Comparison of ENCODE assay signal across 8 mouse cellular contexts in the genomic region with DNA sequence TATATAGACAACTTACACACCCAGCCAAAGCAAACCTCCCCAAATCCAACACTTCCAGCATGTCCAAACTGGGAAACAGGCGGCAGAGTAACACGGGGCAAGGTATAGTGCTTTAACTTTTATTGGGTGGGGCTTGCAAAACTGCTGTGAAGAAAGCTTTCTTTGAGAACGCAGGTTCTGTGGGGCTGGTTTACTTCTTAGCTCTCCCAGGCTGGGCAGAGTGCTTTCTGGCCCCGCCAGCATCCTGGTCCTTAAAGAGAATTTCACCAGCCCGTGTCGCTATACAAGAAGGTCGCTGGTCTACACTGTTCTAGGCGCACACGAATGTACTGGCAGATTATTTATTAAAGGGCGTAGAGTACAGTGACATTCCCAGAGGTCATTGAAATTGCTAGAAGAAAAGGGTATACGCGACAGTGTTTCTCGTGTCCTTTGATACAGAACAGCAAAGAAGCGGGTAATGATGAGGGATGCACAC.
DNase-seq lines count a peak whose midpoint lies in the region; ATAC-seq and TF ChIP-seq lines count a peak whose summit lies in the region.

No protein-coding gene starts in this region.

- no peak overlapping the region for H3K27ac ChIP-seq in heart, embryonic 15.5 days
- H3K27ac ChIP-seq in hindbrain, embryonic 15.5 days (replicated peaks) = peak overlapping the region; percentile 98
- peak overlapping the region; percentile 86 for H3K27ac ChIP-seq in midbrain, embryonic 15.5 days

- H3K27me3 ChIP-seq in heart, embryonic 15.5 days = peaks cover 94% of the 10 kb centered on the region
- no peaks in the 10 kb centered on the region for H3K27me3 ChIP-seq in hindbrain, embryonic 15.5 days
- peaks cover 7% of the 10 kb centered on the region for H3K27me3 ChIP-seq in midbrain, embryonic 15.5 days (replicated peaks)

- peak; percentile 37; the same call in 1 of the 2 replicates for TF ChIP-seq POLR2A in brain, embryonic 14.5 days (IDR thresholded peaks at IDR 0.05; ENCODE audit: borderline replicate concordance, extremely low read depth, insufficient read depth, insufficient read length, poor library complexity, severe bottlenecking)

- H3K9me3 ChIP-seq in heart, embryonic 15.5 days (replicated peaks) = no peaks in the 10 kb centered on the region
- H3K9me3 ChIP-seq in hindbrain, embryonic 15.5 days = no peaks in the 10 kb centered on the region
- no peaks in the 10 kb centered on the region for H3K9me3 ChIP-seq in midbrain, embryonic 15.5 days

- no peak overlapping the region for H3K9ac ChIP-seq in heart, embryonic 15.5 days
- peak overlapping the region; percentile 66 for H3K9ac ChIP-seq in hindbrain, embryonic 15.5 days
- peak overlapping the region; percentile 59 for H3K9ac ChIP-seq in midbrain, embryonic 15.5 days

- no peak for ATAC-seq in heart, embryonic 15.5 days (replicated peaks; ENCODE audit: insufficient number of reproducible peaks, insufficient read depth, low FRiP score, low read depth)
- no peak; the same call in none of the 2 replicates for ATAC-seq in hindbrain, embryonic 15.5 days (ENCODE audit: low FRiP score, low read depth)
- peak; percentile 57 for ATAC-seq in midbrain, embryonic 15.5 days (replicated peaks)

- intact Hi-C loops in heart, postnatal 14 days (cut with DNase I) = loop anchor here (5.0 kb wide), 2 partner anchors 632 to 1042 kb away; no protein-coding TSS in a partner anchor

- H3K4me1 ChIP-seq in heart, embryonic 15.5 days (replicated peaks) = peaks cover 7% of the 10 kb centered on the region
- peaks cover 29% of the 10 kb centered on the region for H3K4me1 ChIP-seq in hindbrain, embryonic 15.5 days (replicated peaks)
- H3K4me1 ChIP-seq in midbrain, embryonic 15.5 days = peaks cover 35% of the 10 kb centered on the region

- no peak for TF ChIP-seq CTCF in brain, embryonic 14.5 days (IDR thresholded peaks at IDR 0.05; ENCODE audit: borderline replicate concordance, extremely low read depth, insufficient read depth, insufficient read length)

- H3K4me3 ChIP-seq in heart, embryonic 15.5 days = peak overlapping the region; percentile 36
- H3K4me3 ChIP-seq in hindbrain, embryonic 15.5 days = peak overlapping the region; percentile 77
- H3K4me3 ChIP-seq in midbrain, embryonic 15.5 days = peak overlapping the region; percentile 45

- WGBS in heart, embryonic 15.5 days = 4% methylated on average over 14 of the region's 14 CpGs
- 2% methylated on average over 14 of the region's 14 CpGs for WGBS in hindbrain, embryonic 15.5 days
- 2% methylated on average over 14 of the region's 14 CpGs for WGBS in midbrain, embryonic 15.5 days

- H3K36me3 ChIP-seq in heart, embryonic 15.5 days = no peaks in the 10 kb centered on the region
- H3K36me3 ChIP-seq in hindbrain, embryonic 15.5 days = no peaks in the 10 kb centered on the region
- H3K36me3 ChIP-seq in midbrain, embryonic 15.5 days (replicated peaks) = no peaks in the 10 kb centered on the region

- H3K4me2 ChIP-seq in heart, embryonic 15.5 days = peak overlapping the region; percentile 55
- peak overlapping the region; percentile 78 for H3K4me2 ChIP-seq in hindbrain, embryonic 15.5 days
- H3K4me2 ChIP-seq in midbrain, embryonic 15.5 days = peak overlapping the region; percentile 62

- DNase-seq in heart, postnatal 14 days = no peak
- DNase-seq in brain, embryonic 14.5 days (ENCODE audit: low read depth) = no peak
- DNase-seq in retina, embryonic 14.5 days (ENCODE audit: low spot score) = no peak
- no peak for DNase-seq in right cerebral cortex, adult 2 months (ENCODE audit: low spot score in 2 of 2)
- no peak for DNase-seq in ovary, postnatal 14 days (ENCODE audit: low spot score)
